11 mouse cellular contexts compared by ENCODE assay signal in the genomic region with DNA sequence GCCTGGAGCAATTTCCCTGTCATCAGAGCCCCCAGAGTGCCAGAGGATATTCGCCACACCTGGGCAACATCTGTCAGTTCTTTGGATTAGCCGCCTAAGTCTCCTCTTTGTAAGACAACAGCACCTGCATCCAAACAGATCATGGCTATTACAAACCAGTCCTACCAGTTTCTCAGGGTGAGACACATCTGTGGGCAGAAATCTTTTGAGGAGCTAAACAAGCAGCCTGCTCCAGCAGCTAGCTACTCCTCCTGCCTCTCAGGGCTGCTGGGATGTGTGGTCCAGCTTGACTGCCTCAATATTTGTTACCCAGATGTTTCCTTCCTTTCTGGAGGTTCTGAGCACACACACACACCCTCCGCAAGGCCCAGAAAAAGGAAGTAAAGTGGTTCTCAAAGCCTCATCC.
DNase-seq lines count a peak whose midpoint lies in the region; ATAC-seq and TF ChIP-seq lines count a peak whose summit lies in the region.
"Had no signal": no experiment of that assay in that cellular context is flagged by ENCODE, and none has a peak within 500 bp of the region (broad histone marks: within the 10 kb centered on the region; RNA-seq: fewer than 3 reads in every experiment).

No protein-coding gene starts in this region.

- peak overlapping the region; percentile 31; the same call in 1 of the 2 replicates for H3K27ac ChIP-seq in heart, adult 2 months
- H3K27ac ChIP-seq in heart, embryonic 11.5 days (ENCODE audit: low read depth, low read length) = no peak overlapping the region
- no peak overlapping the region for H3K27ac ChIP-seq in intestine, embryonic 16.5 days (ENCODE audit: low read length)
- H3K27ac ChIP-seq: liver, embryonic 15.5 days had no signal

- intact Hi-C loops in heart, adult 2 months (cut with DNase I) = loop anchor here (2.0 kb wide), 2 partner anchors 95 to 139 kb away; no protein-coding TSS in a partner anchor

- H3K4me2 ChIP-seq in heart, embryonic 11.5 days = no peak overlapping the region
- no peak overlapping the region for H3K4me2 ChIP-seq in intestine, embryonic 16.5 days (ENCODE audit: low read depth, low read length)
- H3K4me2 ChIP-seq: liver, embryonic 15.5 days had no signal

- H3K9ac ChIP-seq in heart, adult 2 months (ENCODE audit: low read depth, low read length) = no peak overlapping the region
- no peak overlapping the region for H3K9ac ChIP-seq in heart, embryonic 11.5 days (ENCODE audit: low read depth, low read length)
- H3K9ac ChIP-seq in intestine, embryonic 16.5 days (ENCODE audit: low read depth, low read length) = no peak overlapping the region
- H3K9ac ChIP-seq: liver, embryonic 15.5 days had no signal

- no peak overlapping the region for H3K4me3 ChIP-seq in heart, adult 2 months
- H3K4me3 ChIP-seq in heart, embryonic 11.5 days (ENCODE audit: low read depth, low read length) = no peak overlapping the region
- no peak overlapping the region for H3K4me3 ChIP-seq in intestine, embryonic 16.5 days (ENCODE audit: low read length)
- H3K4me3 ChIP-seq: liver, embryonic 15.5 days had no signal

- H3K4me1 ChIP-seq in heart, adult 2 months (ENCODE audit: control insufficient read depth, insufficient read depth, low read length) = peaks cover 8% of the 10 kb centered on the region
- H3K4me1 ChIP-seq in heart, embryonic 11.5 days (ENCODE audit: control insufficient read depth, insufficient read depth, low read length) = 0 out of 2 replicates have a peak, but pooled peaks cover 2% of the 10 kb centered on the region
- peaks cover 24% of the 10 kb centered on the region for H3K4me1 ChIP-seq in intestine, embryonic 16.5 days (ENCODE audit: control insufficient read depth, insufficient read depth, low read length)

- WGBS in heart, adult 2 months = 59% methylated on average over 3 of the region's 3 CpGs
- 65% methylated on average over 3 of the region's 3 CpGs for WGBS in heart, embryonic 11.5 days (ENCODE audit: insufficient replicate concordance)
- 65% methylated on average over 3 of the region's 3 CpGs for WGBS in intestine, embryonic 16.5 days

- no peak for TF ChIP-seq POLR2A in heart, adult 2 months (IDR thresholded peaks at IDR 0.05; ENCODE audit: insufficient read depth, low read depth, low read length)

- TF ChIP-seq EP300 in heart, adult 2 months (IDR thresholded peaks at IDR 0.05; ENCODE audit: insufficient read depth, low read depth, low read length) = peak; percentile 51; the same call in 1 of the 2 replicates

- no peaks in the 10 kb centered on the region for H3K27me3 ChIP-seq in heart, adult 2 months (ENCODE audit: control insufficient read depth, insufficient read depth, low read length)
- no peaks in the 10 kb centered on the region for H3K27me3 ChIP-seq in heart, embryonic 11.5 days (ENCODE audit: control insufficient read depth, insufficient read depth, low read length)
- H3K27me3 ChIP-seq in intestine, embryonic 16.5 days (replicated peaks; ENCODE audit: control insufficient read depth, insufficient read depth, low read length) = no peaks in the 10 kb centered on the region
- H3K27me3 ChIP-seq: liver, embryonic 15.5 days had no signal

- H3K79me2 ChIP-seq in heart, adult 2 months (replicated peaks; ENCODE audit: control insufficient read depth, insufficient read depth, low read length) = no peaks in the 10 kb centered on the region

- peak; percentile 21 to 44 for DNase-seq in heart, adult 2 months
- peak; percentile 31 to 35 for DNase-seq in spleen, postnatal 36 days (ENCODE audit: low spot score in 2 of 2)
- DNase-seq in spleen, postnatal 10 days (ENCODE audit: low spot score in 2 of 2) = no peak
- peak; percentile 20 for DNase-seq in thymus, postnatal 4 days
- no peak for DNase-seq in testis, postnatal 14 days (ENCODE audit: low spot score)
- DNase-seq: kidney, adult 18-20 months had no signal

- no peak for TF ChIP-seq CTCF in heart, adult 2 months (IDR thresholded peaks at IDR 0.05)

- no peaks in the 10 kb centered on the region for H3K36me3 ChIP-seq in heart, adult 2 months (ENCODE audit: control insufficient read depth, insufficient read depth, low read length)
- no peaks in the 10 kb centered on the region for H3K36me3 ChIP-seq in heart, embryonic 11.5 days (ENCODE audit: control insufficient read depth, insufficient read depth, low read length)
- no peaks in the 10 kb centered on the region for H3K36me3 ChIP-seq in intestine, embryonic 16.5 days (ENCODE audit: control insufficient read depth, insufficient read depth, low read length)
- H3K36me3 ChIP-seq: liver, embryonic 15.5 days had no signal

- H3K9me3 ChIP-seq in heart, embryonic 11.5 days (replicated peaks; ENCODE audit: control insufficient read depth, low read length) = no peaks in the 10 kb centered on the region
- no peaks in the 10 kb centered on the region for H3K9me3 ChIP-seq in intestine, embryonic 16.5 days (ENCODE audit: control insufficient read depth, low read length)
- H3K9me3 ChIP-seq: liver, embryonic 15.5 days had no signal

- ATAC-seq in heart, embryonic 11.5 days (replicated peaks; ENCODE audit: insufficient number of reproducible peaks, low FRiP score, low TSS enrichment) = no peak
- peak; percentile 53 for ATAC-seq in intestine, embryonic 16.5 days
- no peak for ATAC-seq in cerebellum, adult (ENCODE audit: insufficient number of reproducible peaks, low FRiP score, low TSS enrichment)
- ATAC-seq: forebrain, embryonic 14.5 days had no signal

Comparison
In these comparisons a context has a peak if more than half of its experiments do, and no peak if none do; other contexts are left out.
1. DNase-seq: peak in heart, adult 2 months (2 of 2), spleen, postnatal 36 days (2 of 2) and thymus, postnatal 4 days (single experiment); none in spleen, postnatal 10 days (0 of 2) and testis, postnatal 14 days (single experiment).